Mouse (Mus musculus) stomach, postnatal 0 days (tissue): Measurements from ENCODE around the gene Vps13c.

Experiments used
- CTCF ChIP-seq: IDR thresholded peaks from 2 replicates; pipeline ENCODE4 v1.5.1; 2016; ENCODE audit warnings: antibody characterized with exemption, low read depth, mild to moderate bottlenecking, moderate library complexity
- EP300 ChIP-seq: optimal IDR thresholded peaks from 2 replicates; pipeline ENCODE3; 2016; ENCODE audit warnings: antibody characterized with exemption

GRCm38 (mm10) chr9:67792405-67792804 is 47.8 kb upstream of the Vps13c start:
- no peak for TF ChIP-seq CTCF
- no peak for TF ChIP-seq EP300
